Mouse (Mus musculus) erythroblast, embryonic 14.5 days (primary cell): ENCODE results near the gene Klc4. TPM values are rescaled to one million over a fixed set of nuclear protein-coding genes. Genes with fewer than 3 reads are reported as not detected.

Experiments used
- H3K27me3 ChIP-seq: 2 replicates; pipeline ENCODE4 v1.6.1; 2012; ENCODE audit warnings: inconsistent platforms; ENCODE audit not compliant: control insufficient read depth
- H3K36me3 ChIP-seq: 2 replicates; pipeline ENCODE4 v1.6.1; 2012; ENCODE audit warnings: mild to moderate bottlenecking, inconsistent platforms; ENCODE audit not compliant: control insufficient read depth
- H3K4me1 ChIP-seq: 2 replicates; pipeline ENCODE4 v1.6.1; 2012; ENCODE audit warnings: inconsistent platforms; ENCODE audit not compliant: control insufficient read depth
- H3K4me3 ChIP-seq: replicated peaks from 2 replicates; pipeline ENCODE3; 2012; ENCODE audit warnings: moderate library complexity, mild to moderate bottlenecking, inconsistent platforms
- H3K9me3 ChIP-seq: 2 replicates; pipeline ENCODE4 v1.6.1; 2012; ENCODE audit warnings: low read length, inconsistent platforms, mixed read lengths; ENCODE audit not compliant: control insufficient read depth
- GATA1 ChIP-seq: IDR thresholded peaks from 2 replicates; pipeline ENCODE4 v1.6.1; 2012; ENCODE audit warnings: low read length, inconsistent platforms, mixed read lengths
- TAL1 ChIP-seq: IDR thresholded peaks from 3 replicates; pipeline ENCODE4 v1.6.1; 2012; ENCODE audit warnings: low read length, inconsistent platforms, mixed read lengths
- polyA plus RNA-seq: library from polyadenylated mRNA; stranded (reverse); fragments of >175 nt; gene quantifications from 2 replicates; pipeline ENCODE4 v1.2.3, GENCODE M21; 2012

Gene Klc4
- polyA plus RNA-seq, 1 experiment: 2.0 TPM

DNA sequence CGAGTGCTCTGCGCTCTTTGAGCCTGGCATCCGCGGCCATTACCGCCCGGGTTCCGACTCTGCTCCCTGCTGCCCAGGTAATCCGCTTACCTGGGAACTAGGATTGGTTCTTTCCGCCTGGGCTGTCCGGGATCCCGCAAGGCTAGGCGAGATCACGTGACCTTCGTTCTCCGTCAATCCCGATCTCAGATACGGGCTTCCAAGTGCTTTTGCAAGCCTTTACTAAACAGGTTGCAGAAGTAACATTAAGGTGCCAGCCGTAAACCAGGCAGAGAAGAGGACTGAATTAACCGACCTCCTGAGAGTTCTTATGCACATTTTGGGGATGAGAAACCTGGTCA lies 470 bp upstream of the Klc4 start:
- H3K4me1 ChIP-seq: peaks cover 55% of the 10 kb centered on the region
- H3K4me3 ChIP-seq: peak overlapping the region; percentile 92
- no peaks in the 10 kb centered on the region for H3K27me3 ChIP-seq
- peaks cover 28% of the 10 kb centered on the region for H3K36me3 ChIP-seq
- TF ChIP-seq TAL1 (no peak), GATA1 (no peak)
- no peaks in the 10 kb centered on the region for H3K9me3 ChIP-seq

GRCm38 (mm10) chr17:46644916-46645475 lies 826 bp downstream of the Klc4 start:
- no peak for TF ChIP-seq TAL1
- TF ChIP-seq GATA1: no peak
- H3K27me3 ChIP-seq: no peaks in the 10 kb centered on the region
- H3K9me3 ChIP-seq: no peaks in the 10 kb centered on the region
- peaks cover 30% of the 10 kb centered on the region for H3K36me3 ChIP-seq
- peaks cover 42% of the 10 kb centered on the region for H3K4me1 ChIP-seq
- H3K4me3 ChIP-seq: peak overlapping the region; percentile 92

GRCm38 (mm10) chr17:46644152-46644805 lies 1.5 kb downstream of the Klc4 start:
- peaks cover 35% of the 10 kb centered on the region for H3K4me1 ChIP-seq
- H3K36me3 ChIP-seq: peaks cover 27% of the 10 kb centered on the region
- no peaks in the 10 kb centered on the region for H3K27me3 ChIP-seq
- peak overlapping the region; percentile 92 for H3K4me3 ChIP-seq
- TF ChIP-seq GATA1 (no peak), TAL1 (no peak)
- H3K9me3 ChIP-seq: no peaks in the 10 kb centered on the region

- no peaks in the 10 kb centered on the region for H3K27me3 ChIP-seq
- H3K4me3 ChIP-seq: no peak overlapping the region
- H3K36me3 ChIP-seq: peaks cover 10% of the 10 kb centered on the region
- peaks cover 23% of the 10 kb centered on the region for H3K4me1 ChIP-seq
- no peaks in the 10 kb centered on the region for H3K9me3 ChIP-seq
- TF ChIP-seq GATA1 (no peak), TAL1 (no peak)
Measured at GRCm38 (mm10) chr17:46642060-46642459, 3.8 kb downstream of the Klc4 start.

DNA sequence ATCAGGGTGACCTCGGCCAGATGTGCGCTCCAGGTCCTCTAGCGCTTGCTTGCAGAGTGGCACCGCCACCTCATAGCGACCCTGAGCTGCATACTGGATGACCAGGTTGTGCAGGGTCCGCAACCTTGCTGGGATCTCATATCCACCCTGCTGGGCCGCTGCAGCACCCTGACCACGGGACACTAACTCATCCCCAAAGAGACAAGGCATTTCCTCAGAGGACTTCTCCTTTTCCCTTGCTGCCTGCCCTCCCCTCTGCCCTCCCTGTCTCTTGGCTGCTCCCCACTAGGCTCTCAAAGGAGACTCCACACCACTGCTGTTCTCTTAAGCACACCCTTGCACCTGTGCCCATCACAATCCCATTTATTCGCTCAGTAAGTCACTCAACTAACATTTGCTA lies 5.9 kb downstream of the Klc4 start:
- no peak overlapping the region for H3K4me3 ChIP-seq
- H3K9me3 ChIP-seq: no peaks in the 10 kb centered on the region
- peaks cover 11% of the 10 kb centered on the region for H3K4me1 ChIP-seq
- H3K36me3 ChIP-seq: peaks cover 13% of the 10 kb centered on the region
- no peak for TF ChIP-seq TAL1
- no peak for TF ChIP-seq GATA1
- no peaks in the 10 kb centered on the region for H3K27me3 ChIP-seq

GRCm38 (mm10) chr17:46636831-46637523 lies 8.8 kb downstream of the Klc4 start:
- peaks cover 12% of the 10 kb centered on the region for H3K36me3 ChIP-seq
- no peaks in the 10 kb centered on the region for H3K9me3 ChIP-seq
- no peak for TF ChIP-seq GATA1
- TF ChIP-seq TAL1: no peak
- H3K27me3 ChIP-seq: no peaks in the 10 kb centered on the region
- peaks cover 2% of the 10 kb centered on the region; the same call in 1 of the 2 replicates for H3K4me1 ChIP-seq
- H3K4me3 ChIP-seq: no peak overlapping the region

DNA sequence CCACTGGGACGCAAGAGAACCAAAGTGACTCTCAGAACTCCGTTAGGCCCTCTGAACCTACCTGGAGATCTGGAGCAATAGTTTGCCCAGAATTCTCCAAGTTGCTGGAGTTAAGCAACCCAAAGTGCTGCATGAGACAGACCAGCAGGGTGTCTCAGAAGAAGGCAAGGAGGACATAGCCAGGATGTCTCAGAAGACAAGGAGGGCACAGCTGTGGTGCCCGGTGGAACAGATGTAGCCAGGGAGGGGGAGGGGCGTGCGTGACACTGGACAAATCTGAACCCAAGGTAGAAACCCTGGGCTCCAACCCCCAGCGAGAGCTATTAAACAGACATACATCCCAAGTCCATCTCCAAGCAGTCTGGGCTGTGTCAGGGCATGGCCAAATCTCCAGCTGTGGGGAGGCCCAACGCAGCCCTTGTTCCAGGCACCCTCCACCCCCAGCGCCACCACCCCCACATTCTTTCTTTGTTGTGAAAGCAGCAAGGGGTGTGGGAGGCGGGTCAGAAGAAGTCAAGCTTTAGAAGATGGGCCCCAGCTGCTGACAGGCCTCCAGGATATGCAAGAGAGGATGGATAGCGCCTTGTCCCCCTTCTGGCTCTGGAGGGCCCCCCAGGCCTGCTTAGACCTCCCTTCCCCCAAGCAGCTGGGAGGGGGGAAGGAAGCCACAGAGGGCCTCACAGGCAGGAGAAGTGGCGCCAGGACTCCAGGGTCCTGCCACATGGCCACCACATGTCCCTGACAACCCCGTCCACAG lies 16.0 kb downstream of the Klc4 start:
- no peaks in the 10 kb centered on the region for H3K4me1 ChIP-seq
- no peaks in the 10 kb centered on the region; the same call in 1 of the 2 replicates for H3K9me3 ChIP-seq
- no peaks in the 10 kb centered on the region; the same call in 1 of the 2 replicates for H3K36me3 ChIP-seq
- no peak overlapping the region for H3K4me3 ChIP-seq
- TF ChIP-seq TAL1 (no peak), GATA1 (no peak)
- H3K27me3 ChIP-seq: peaks cover 44% of the 10 kb centered on the region

GRCm38 (mm10) chr17:46628791-46629684 lies 16.8 kb downstream of the Klc4 start, which contains the start of gene Ptk7:
TSS of gene Ptk7 (minus strand) at chr17:46629504.
- Histone ChIP-seq H3K36me3 (no peaks in the 10 kb centered on the region; the same call in 1 of the 2 replicates), H3K9me3 (no peaks in the 10 kb centered on the region; the same call in 1 of the 2 replicates), H3K4me3 (peak within 1 kb of the TSS; percentile 55), H3K27me3 (peaks cover 48% of the 10 kb centered on the region), H3K4me1 (no peaks in the 10 kb centered on the region; the same call in 1 of the 2 replicates)
- TF ChIP-seq TAL1 (no peak), GATA1 (no peak)
